Comparison of ENCODE assay signal across 9 mouse cellular contexts in the genomic region with DNA sequence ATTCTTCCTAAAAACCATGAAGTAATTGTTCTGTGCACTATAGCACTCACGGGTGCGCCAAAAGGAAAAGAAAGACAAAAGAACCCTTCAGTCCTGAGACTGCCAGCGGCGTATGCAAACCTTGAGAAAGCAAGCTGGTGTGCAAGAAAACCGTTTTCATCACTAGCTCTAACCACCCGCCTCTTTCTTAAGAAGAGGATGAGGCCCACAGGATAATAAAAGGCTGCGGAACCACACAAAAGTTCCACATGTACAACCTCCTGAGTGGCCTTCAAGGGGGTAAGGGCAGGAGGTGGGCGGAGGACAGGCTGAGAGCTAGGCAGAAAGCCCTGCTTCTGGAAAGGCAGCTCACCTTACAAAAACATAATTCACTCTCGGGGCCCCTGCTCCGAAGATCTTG.
DNase-seq lines count a peak whose midpoint lies in the region; ATAC-seq and TF ChIP-seq lines count a peak whose summit lies in the region.
"Had no signal": no experiment of that assay in that cellular context is flagged by ENCODE, and none has a peak within 500 bp of the region (broad histone marks: within the 10 kb centered on the region; RNA-seq: fewer than 3 reads in every experiment).

No protein-coding gene starts in this region.

- ATAC-seq in forebrain, embryonic 16.5 days: peak; percentile 34
- no peak for ATAC-seq in liver, embryonic 15.5 days (ENCODE audit: insufficient read depth)

- peak overlapping the region; percentile 81 for H3K27ac ChIP-seq in heart, embryonic 10.5 days
- no peak overlapping the region for H3K27ac ChIP-seq in heart, adult 2 months
- H3K27ac ChIP-seq in ES-E14 (ENCODE audit: insufficient read depth, low read depth, low read length, poor library complexity, severe bottlenecking): no peak overlapping the region
- peak overlapping the region; percentile 90 for H3K27ac ChIP-seq in forebrain, embryonic 16.5 days (ENCODE audit: low read length)
- H3K27ac ChIP-seq in liver, embryonic 15.5 days (replicated peaks): no peak overlapping the region

- H3K4me2 ChIP-seq in forebrain, embryonic 16.5 days (ENCODE audit: low read length): peak overlapping the region; percentile 73
- peak overlapping the region; percentile 54 for H3K4me2 ChIP-seq in liver, embryonic 15.5 days

- H3K36me3 ChIP-seq in heart, embryonic 10.5 days: no peaks in the 10 kb centered on the region
- H3K36me3 ChIP-seq in heart, adult 2 months (ENCODE audit: control insufficient read depth, insufficient read depth, low read length): no peaks in the 10 kb centered on the region
- no peaks in the 10 kb centered on the region for H3K36me3 ChIP-seq in ES-E14 (ENCODE audit: control insufficient read depth, insufficient read depth, low read length, poor library complexity, severe bottlenecking)
- H3K36me3 ChIP-seq in forebrain, embryonic 16.5 days (ENCODE audit: control insufficient read depth, insufficient read depth): no peaks in the 10 kb centered on the region
- no peaks in the 10 kb centered on the region for H3K36me3 ChIP-seq in liver, embryonic 15.5 days (replicated peaks)

- no peaks in the 10 kb centered on the region for H3K79me2 ChIP-seq in heart, adult 2 months (replicated peaks; ENCODE audit: control insufficient read depth, insufficient read depth, low read length)

- H3K4me1 ChIP-seq in heart, embryonic 10.5 days: 0 out of 2 replicates have a peak, but pooled peaks cover 4% of the 10 kb centered on the region
- H3K4me1 ChIP-seq in heart, adult 2 months (ENCODE audit: control insufficient read depth, insufficient read depth, low read length): no peaks in the 10 kb centered on the region
- 0 out of 4 replicates have a peak, but pooled peaks cover 0 to 2% of the 10 kb centered on the region in 2 experiments for H3K4me1 ChIP-seq in ES-E14 (ENCODE audit: control insufficient read depth in 2 of 2, insufficient read depth in 2 of 2, low read length in 2 of 2, poor library complexity in 1 of 2)
- H3K4me1 ChIP-seq in forebrain, embryonic 16.5 days (replicated peaks; ENCODE audit: control insufficient read depth, insufficient read depth, low read length): peaks cover 21% of the 10 kb centered on the region
- H3K4me1 ChIP-seq in liver, embryonic 15.5 days (replicated peaks): no peaks in the 10 kb centered on the region

- no peak for TF ChIP-seq POLR2A in heart, adult 2 months (IDR thresholded peaks at IDR 0.05; ENCODE audit: insufficient read depth, low read depth, low read length)

- in situ Hi-C loops in ES-E14 (cut with MboI; ENCODE audit: low sequenced_read_pairs in 2 of 2, unreplicated experiment in 2 of 2): no loop called here

- peak overlapping the region; percentile 66 for H3K4me3 ChIP-seq in heart, embryonic 10.5 days
- no peak overlapping the region for H3K4me3 ChIP-seq in heart, adult 2 months
- peak overlapping the region; percentile 35 to 74 for H3K4me3 ChIP-seq in ES-E14 (ENCODE audit: insufficient read depth in 1 of 2, low read depth in 1 of 2, low read length in 2 of 2, poor library complexity in 1 of 2, severe bottlenecking in 1 of 2)
- peak overlapping the region; percentile 39 for H3K4me3 ChIP-seq in forebrain, embryonic 16.5 days (replicated peaks; ENCODE audit: low read length)
- H3K4me3 ChIP-seq in liver, embryonic 15.5 days (replicated peaks): peak overlapping the region; percentile 38

- no peak for DNase-seq in heart, embryonic 10.5 days (ENCODE audit: low spot score)
- DNase-seq in heart, adult 2 months: no peak
- DNase-seq in ES-E14 (ENCODE audit: low read depth, low spot score): no peak
- DNase-seq in urinary bladder, postnatal 36 days (ENCODE audit: low spot score in 2 of 2): no peak
- no peak for DNase-seq in retina, postnatal 1 day
- DNase-seq in spleen, postnatal 14 days (ENCODE audit: low spot score in 2 of 2): no peak
- DNase-seq: kidney, adult 18-20 months had no signal

- 9% methylated on average over 10 of the region's 10 CpGs for WGBS in heart, embryonic 10.5 days
- 17% methylated on average over 10 of the region's 10 CpGs for WGBS in heart, adult 2 months
- 0% methylated on average over 10 of the region's 10 CpGs for WGBS in forebrain, embryonic 16.5 days
- WGBS in liver, embryonic 15.5 days (ENCODE audit: insufficient replicate concordance): 5% methylated on average over 10 of the region's 10 CpGs

- H3K27me3 ChIP-seq in heart, embryonic 10.5 days (ENCODE audit: insufficient read depth, poor library complexity, severe bottlenecking): 0 out of 2 replicates have a peak, but pooled peaks cover 7% of the 10 kb centered on the region
- H3K27me3 ChIP-seq in heart, adult 2 months (ENCODE audit: control insufficient read depth, insufficient read depth, low read length): 0 out of 2 replicates have a peak, but pooled peaks cover 1% of the 10 kb centered on the region
- no peaks in the 10 kb centered on the region for H3K27me3 ChIP-seq in forebrain, embryonic 16.5 days (replicated peaks; ENCODE audit: control insufficient read depth, insufficient read depth, low read length)
- H3K27me3 ChIP-seq in liver, embryonic 15.5 days: no peaks in the 10 kb centered on the region; the same call in 1 of the 2 replicates

- no peak overlapping the region for H3K9ac ChIP-seq in heart, adult 2 months (ENCODE audit: low read depth, low read length)
- no peak overlapping the region for H3K9ac ChIP-seq in ES-E14 (ENCODE audit: insufficient read depth, low read depth, low read length, poor library complexity, severe bottlenecking)
- H3K9ac ChIP-seq in forebrain, embryonic 16.5 days (replicated peaks; ENCODE audit: low read depth, low read length): peak overlapping the region; percentile 52
- H3K9ac ChIP-seq in liver, embryonic 15.5 days: no peak overlapping the region

- no peak for TF ChIP-seq CTCF in heart, adult 2 months (IDR thresholded peaks at IDR 0.05)

- no peak for TF ChIP-seq EP300 in heart, adult 2 months (IDR thresholded peaks at IDR 0.05; ENCODE audit: insufficient read depth, low read depth, low read length)

- H3K9me3 ChIP-seq in heart, embryonic 10.5 days: no peaks in the 10 kb centered on the region
- H3K9me3 ChIP-seq in ES-E14 (ENCODE audit: control insufficient read depth, insufficient read depth, low read depth, low read length): no peaks in the 10 kb centered on the region
- H3K9me3 ChIP-seq in forebrain, embryonic 16.5 days (ENCODE audit: control insufficient read depth, low read length): no peaks in the 10 kb centered on the region
- no peaks in the 10 kb centered on the region for H3K9me3 ChIP-seq in liver, embryonic 15.5 days (replicated peaks)

- intact Hi-C loops in heart, adult 2 months (cut with DNase I): no loop called here

TF ChIP-seq in ES-E14, 5 proteins besides CTCF, POLR2A, EP300 and RAD21:
- TF ChIP-seq ZNF384 (IDR thresholded peaks at IDR 0.05; ENCODE audit: low read depth, low read length) (no peak), MAFK (IDR thresholded peaks at IDR 0.05; ENCODE audit: insufficient read depth, low read depth, low read length) (no peak), CHD2 (IDR thresholded peaks at IDR 0.05; ENCODE audit: low read depth, low read length) (no peak), HCFC1 (IDR thresholded peaks at IDR 0.05; ENCODE audit: borderline replicate concordance, insufficient read depth, low read length) (no peak), ZC3H11A (IDR thresholded peaks at IDR 0.05; ENCODE audit: borderline replicate concordance, low read depth, low read length) (no peak)

Comparison
In these comparisons a context has a peak if more than half of its experiments do, and no peak if none do; other contexts are left out.
1. H3K27ac ChIP-seq: peak in heart, embryonic 10.5 days (single experiment) and forebrain, embryonic 16.5 days (single experiment); none in heart, adult 2 months (single experiment), ES-E14 (single experiment) and liver, embryonic 15.5 days (single experiment).